Mouse (Mus musculus): Measurements from ENCODE around the gene Taf8. TPM values are rescaled to one million over a fixed set of nuclear protein-coding genes. Genes with fewer than 3 reads are reported as not detected.

The Taf8 gene
- polyA plus RNA-seq (2015; fragmentation: Nextera tagmentation; extraction: Ambion mirVana) = 21.4 and 24.9 TPM in 2 replicates

- WGBS = 1% methylated on average over 40 of the region's 40 CpGs
- Histone ChIP-seq H3K4me3 (replicated peaks; ENCODE audit: low read depth, low read length) (peak within 1 kb of the TSS; percentile 55), H3K9me3 (replicated peaks; ENCODE audit: low read length) (no peaks in the 10 kb centered on the region), H3K4me1 (replicated peaks; ENCODE audit: insufficient read depth, low read length) (peaks cover 22% of the 10 kb centered on the region), H3K36me3 (ENCODE audit: insufficient read depth, low read length) (peaks cover 12% of the 10 kb centered on the region), H3K9ac (ENCODE audit: low read depth, low read length) (peak within 1 kb of the TSS; percentile 73), H3K4me2 (ENCODE audit: low read length) (peak within 1 kb of the TSS; percentile 84), H3K27me3 (ENCODE audit: insufficient read depth, low read length) (no peaks in the 10 kb centered on the region), H3K27ac (peak within 1 kb of the TSS; percentile 67)
- peak; percentile 92 for ATAC-seq (replicated peaks; ENCODE audit: low FRiP score, low read depth)
- peak; percentile 97 for DNase-seq (ENCODE audit: low spot score)
- no peak for TF ChIP-seq CTCF (IDR thresholded peaks at IDR 0.05; ENCODE audit: low read depth)
These were observed at the start of gene Taf8 for GRCm38 (mm10) chr17:47501946-47502706. Taf8 (minus strand) TSS chr17:47502292.

- Histone ChIP-seq H3K4me1 (replicated peaks; ENCODE audit: insufficient read depth, low read length) (0 out of 2 replicates have a peak, but pooled peaks cover 3% of the 10 kb centered on the region), H3K4me2 (ENCODE audit: low read length) (no peak overlapping the region), H3K9ac (ENCODE audit: low read depth, low read length) (no peak overlapping the region), H3K27me3 (ENCODE audit: insufficient read depth, low read length) (no peaks in the 10 kb centered on the region), H3K36me3 (ENCODE audit: insufficient read depth, low read length) (no peaks in the 10 kb centered on the region), H3K9me3 (replicated peaks; ENCODE audit: low read length) (no peaks in the 10 kb centered on the region), H3K4me3 (replicated peaks; ENCODE audit: low read depth, low read length) (no peak overlapping the region), H3K27ac (no peak overlapping the region)
- no peak for ATAC-seq (replicated peaks; ENCODE audit: low FRiP score, low read depth)
- peak; percentile 14 for DNase-seq (ENCODE audit: low spot score)
- TF ChIP-seq CTCF (IDR thresholded peaks at IDR 0.05; ENCODE audit: low read depth) = no peak
- 39% methylated on average over 7 of the region's 7 CpGs for WGBS
These were observed 49.0 kb upstream of the Taf8 start for GRCm38 (mm10) chr17:47551049-47551448.

DNA sequence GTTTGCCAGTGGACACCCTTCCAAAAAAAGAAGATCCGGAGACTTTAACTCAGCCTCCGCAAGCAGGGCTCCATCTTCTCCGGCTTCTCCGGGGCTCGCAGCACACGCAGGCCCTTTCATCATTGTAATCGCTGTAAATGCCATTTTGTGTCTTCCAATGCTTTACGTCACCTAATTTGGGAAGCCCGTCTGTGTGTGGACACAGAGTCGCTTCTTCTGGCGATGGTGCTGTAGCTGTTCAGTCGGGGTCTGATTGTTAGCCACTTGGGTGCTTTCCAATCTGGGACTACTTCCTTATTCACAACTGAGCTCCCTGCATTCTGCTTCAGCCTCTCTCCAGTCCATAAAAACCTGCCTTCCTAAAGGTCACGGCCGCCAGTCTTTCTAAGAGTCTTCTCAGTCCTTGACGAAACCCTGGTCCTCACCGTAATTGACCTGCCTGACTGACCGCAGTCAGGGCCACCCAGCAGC lies 43.8 kb upstream of the Taf8 start:
- Histone ChIP-seq H3K9me3 (replicated peaks; ENCODE audit: low read length) (no peaks in the 10 kb centered on the region), H3K4me3 (replicated peaks; ENCODE audit: low read depth, low read length) (no peak overlapping the region), H3K4me1 (replicated peaks; ENCODE audit: insufficient read depth, low read length) (no peaks in the 10 kb centered on the region), H3K9ac (ENCODE audit: low read depth, low read length) (no peak overlapping the region), H3K27ac (no peak overlapping the region), H3K27me3 (ENCODE audit: insufficient read depth, low read length) (no peaks in the 10 kb centered on the region), H3K4me2 (ENCODE audit: low read length) (no peak overlapping the region), H3K36me3 (ENCODE audit: insufficient read depth, low read length) (no peaks in the 10 kb centered on the region)
- 81% methylated on average over 17 of the region's 17 CpGs for WGBS
- no peak for TF ChIP-seq CTCF (IDR thresholded peaks at IDR 0.05; ENCODE audit: low read depth)
- ATAC-seq (replicated peaks; ENCODE audit: low FRiP score, low read depth) (no peak), DNase-seq (ENCODE audit: low spot score) (no peak)

DNA sequence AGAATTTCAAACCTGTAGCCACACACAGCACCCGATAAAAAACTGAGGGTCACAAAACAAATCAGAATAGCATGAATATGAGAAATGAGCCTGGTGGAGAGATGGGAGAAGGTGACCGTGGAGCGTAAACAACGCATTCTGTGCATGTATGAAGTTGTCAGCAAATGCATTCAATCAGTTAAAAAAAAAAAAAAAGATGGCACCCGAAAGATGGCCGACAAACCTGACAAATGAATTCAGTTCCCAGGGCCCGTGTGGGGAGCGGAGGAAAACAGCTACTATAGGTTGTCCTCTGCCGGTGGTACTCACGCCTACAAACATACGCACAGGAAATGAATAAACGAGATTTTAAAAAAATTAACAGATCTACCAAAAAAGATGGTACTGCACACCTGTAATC lies 43.1 kb upstream of the Taf8 start:
- Histone ChIP-seq H3K4me1 (replicated peaks; ENCODE audit: insufficient read depth, low read length) (no peaks in the 10 kb centered on the region), H3K27ac (no peak overlapping the region), H3K4me3 (replicated peaks; ENCODE audit: low read depth, low read length) (no peak overlapping the region), H3K27me3 (ENCODE audit: insufficient read depth, low read length) (no peaks in the 10 kb centered on the region), H3K36me3 (ENCODE audit: insufficient read depth, low read length) (no peaks in the 10 kb centered on the region), H3K4me2 (ENCODE audit: low read length) (no peak overlapping the region), H3K9me3 (replicated peaks; ENCODE audit: low read length) (no peaks in the 10 kb centered on the region), H3K9ac (ENCODE audit: low read depth, low read length) (no peak overlapping the region)
- ATAC-seq (replicated peaks; ENCODE audit: low FRiP score, low read depth) (no peak), DNase-seq (ENCODE audit: low spot score) (no peak)
- TF ChIP-seq CTCF (IDR thresholded peaks at IDR 0.05; ENCODE audit: low read depth) = no peak
- whole genome bisulfite sequencing = 90% methylated on average over 12 of the region's 12 CpGs

DNA sequence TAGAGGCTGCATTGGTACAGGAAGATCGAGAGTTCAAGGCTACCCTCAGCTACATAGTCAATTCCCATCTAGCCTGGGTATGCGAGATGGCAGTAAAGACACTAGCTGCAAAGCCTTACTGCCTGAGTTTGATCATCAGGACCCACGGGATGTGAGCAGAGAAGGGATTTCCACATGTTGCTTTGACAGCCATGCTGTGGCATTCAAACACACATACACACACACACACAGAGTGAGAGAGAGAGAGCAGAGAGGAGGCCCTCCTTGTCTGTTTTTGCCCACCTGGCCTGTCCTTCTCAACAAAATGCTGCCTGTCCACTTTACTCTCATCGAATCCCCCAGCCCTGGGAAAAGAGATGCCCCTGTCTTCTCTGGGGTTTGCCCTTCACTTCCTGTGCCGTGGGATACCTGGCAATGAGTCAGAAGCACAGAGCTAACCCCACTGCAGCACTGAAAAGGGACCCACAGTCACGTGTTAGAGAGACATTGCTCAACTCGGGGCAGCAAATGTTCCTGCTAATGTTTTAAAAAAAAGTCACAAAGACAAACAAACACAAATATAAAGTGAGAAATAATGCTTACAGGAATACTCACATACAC lies 41.1 kb upstream of the Taf8 start:
- WGBS = 74% methylated on average over 7 of the region's 7 CpGs

GRCm38 (mm10) chr17:47542061-47542460 lies 40.0 kb upstream of the Taf8 start:
- no peak for ATAC-seq (replicated peaks; ENCODE audit: low FRiP score, low read depth)
- 56% methylated on average over 4 of the region's 5 CpGs for WGBS
- no peak for DNase-seq (ENCODE audit: low spot score)

More for the DNA sequence above, 41.1 kb upstream of the Taf8 start:
- no peak for TF ChIP-seq CTCF (IDR thresholded peaks at IDR 0.05; ENCODE audit: low read depth)
- DNase-seq (ENCODE audit: low spot score) (no peak), ATAC-seq (replicated peaks; ENCODE audit: low FRiP score, low read depth) (no peak)
- Histone ChIP-seq H3K4me2 (ENCODE audit: low read length) (no peak overlapping the region), H3K27me3 (ENCODE audit: insufficient read depth, low read length) (no peaks in the 10 kb centered on the region), H3K36me3 (ENCODE audit: insufficient read depth, low read length) (no peaks in the 10 kb centered on the region), H3K9me3 (replicated peaks; ENCODE audit: low read length) (no peaks in the 10 kb centered on the region), H3K9ac (ENCODE audit: low read depth, low read length) (no peak overlapping the region), H3K4me1 (replicated peaks; ENCODE audit: insufficient read depth, low read length) (no peaks in the 10 kb centered on the region), H3K4me3 (replicated peaks; ENCODE audit: low read depth, low read length) (no peak overlapping the region), H3K27ac (no peak overlapping the region)

More at GRCm38 (mm10) chr17:47542061-47542460, 40.0 kb upstream of the Taf8 start:
- H3K4me2 ChIP-seq (ENCODE audit: low read length) = no peak overlapping the region
- no peak for TF ChIP-seq CTCF (IDR thresholded peaks at IDR 0.05; ENCODE audit: low read depth)
- no peaks in the 10 kb centered on the region for H3K4me1 ChIP-seq (replicated peaks; ENCODE audit: insufficient read depth, low read length)
- H3K27ac ChIP-seq = no peak overlapping the region
- no peaks in the 10 kb centered on the region for H3K36me3 ChIP-seq (ENCODE audit: insufficient read depth, low read length)
- no peak overlapping the region for H3K9ac ChIP-seq (ENCODE audit: low read depth, low read length)
- no peaks in the 10 kb centered on the region for H3K27me3 ChIP-seq (ENCODE audit: insufficient read depth, low read length)
- H3K9me3 ChIP-seq (replicated peaks; ENCODE audit: low read length) = no peaks in the 10 kb centered on the region
- H3K4me3 ChIP-seq (replicated peaks; ENCODE audit: low read depth, low read length) = no peak overlapping the region

Measured in kidney, postnatal 0 days (tissue).